Mouse (Mus musculus) spleen, adult 2 months (tissue): Measurements from ENCODE around the gene Maml2.

Experiments
- CTCF ChIP-seq: fragments of 200-500 bp; IDR thresholded peaks from 2 replicates; pipeline ENCODE4 v1.5.1; 2011; ENCODE audit warnings: mild to moderate bottlenecking, inconsistent platforms; ENCODE audit not compliant: insufficient read depth, insufficient read length, insufficient replicate concordance; ENCODE audit errors: extremely low read depth
- POLR2A ChIP-seq: fragments of 200-500 bp; IDR thresholded peaks from 2 replicates; pipeline ENCODE4 v1.6.1; 2011; ENCODE audit warnings: low read depth, low read length, inconsistent platforms

- TF ChIP-seq CTCF (no peak), POLR2A (no peak)
Measured at GRCm38 (mm10) chr9:13652917-13653316, 355.2 kb downstream of the Maml2 start.
